Mouse (Mus musculus): ENCODE data around the gene Olfr484.

DNA sequence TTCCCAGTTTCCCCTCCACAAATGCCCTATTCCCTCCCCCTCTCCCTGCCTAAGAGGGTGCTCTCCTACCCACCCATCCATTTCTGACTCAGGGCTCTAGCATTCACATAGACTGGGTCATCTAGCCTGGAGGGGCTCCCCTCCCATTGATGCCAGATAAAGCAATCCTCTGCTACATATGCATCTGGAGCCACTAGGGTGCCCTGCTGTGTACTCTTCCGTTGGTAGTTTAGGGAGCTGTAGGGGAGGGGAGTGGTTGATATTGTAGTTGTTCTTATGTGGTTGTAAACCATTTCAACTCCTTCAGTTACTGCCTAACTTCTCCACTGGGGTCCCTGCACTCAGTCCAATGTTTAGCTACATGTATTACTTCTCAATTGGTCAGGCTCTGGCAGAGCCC is 6.6 kb downstream of the Olfr484 start:
- TF ChIP-seq POLR2A (IDR thresholded peaks at IDR 0.05; ENCODE audit: low read depth, low read length) (no peak), CTCF (conservative IDR thresholded peaks at IDR 0.05; ENCODE audit: insufficient read depth, insufficient read length, low read depth, low read length) (no peak)
